Mouse (Mus musculus): ENCODE data around the gene Sugp1. TPM values are rescaled to one million over a fixed set of nuclear protein-coding genes. Genes with fewer than 3 reads are reported as not detected.
A peak's percentile ranks its signal among the peaks of the same experiment; 100 is the strongest.

Sugp1 gene
- polyA plus RNA-seq, 1 experiment from 2014 or later = 17.7 TPM

- WGBS = 0% methylated on average over 19 of the region's 26 CpGs
- peak; percentile 9; the same call in 1 of the 2 replicates for TF ChIP-seq CTCF (IDR thresholded peaks at IDR 0.05; ENCODE audit: low read depth)
- Histone ChIP-seq H3K4me1 (replicated peaks; ENCODE audit: control insufficient read depth, insufficient read depth, low read length) (no peaks in the 10 kb centered on the region), H3K36me3 (ENCODE audit: control insufficient read depth, insufficient read depth) (peaks cover 11% of the 10 kb centered on the region; the same call in 1 of the 2 replicates), H3K9me3 (ENCODE audit: control insufficient read depth) (no peaks in the 10 kb centered on the region), H3K4me3 (ENCODE audit: low read depth, low read length) (peak within 1 kb of the TSS; percentile 46), H3K27me3 (replicated peaks; ENCODE audit: control insufficient read depth, insufficient read depth, low read length) (peaks cover 65% of the 10 kb centered on the region), H3K4me2 (replicated peaks; ENCODE audit: low read depth) (peak within 1 kb of the TSS; percentile 71), H3K27ac (ENCODE audit: low read depth, low read length) (no peak within 1 kb of the TSS), H3K9ac (ENCODE audit: low read depth, low read length) (no peak within 1 kb of the TSS)
- ATAC-seq = no peak
These were observed 40.7 kb downstream of the Sugp1 start, which contains the start of gene Hapln4 for GRCm38 (mm10) chr8:70083285-70083684. Hapln4 (plus strand) TSS chr8:70083457.

- H3K9me3 ChIP-seq (ENCODE audit: control insufficient read depth) = no peaks in the 10 kb centered on the region
- H3K27ac ChIP-seq (ENCODE audit: low read depth, low read length) = no peak overlapping the region
- no peak; the same call in 1 of the 2 replicates for TF ChIP-seq CTCF (IDR thresholded peaks at IDR 0.05; ENCODE audit: low read depth)
- peaks cover 76% of the 10 kb centered on the region for H3K27me3 ChIP-seq (replicated peaks; ENCODE audit: control insufficient read depth, insufficient read depth, low read length)
- H3K4me1 ChIP-seq (replicated peaks; ENCODE audit: control insufficient read depth, insufficient read depth, low read length) = no peaks in the 10 kb centered on the region
- H3K36me3 ChIP-seq (ENCODE audit: control insufficient read depth, insufficient read depth) = peaks cover 2% of the 10 kb centered on the region; the same call in 1 of the 2 replicates
- ATAC-seq = no peak
- peak overlapping the region; percentile 46 for H3K4me3 ChIP-seq (ENCODE audit: low read depth, low read length)
- H3K9ac ChIP-seq (ENCODE audit: low read depth, low read length) = no peak overlapping the region
- 2% methylated on average over 61 of the region's 71 CpGs for WGBS
- H3K4me2 ChIP-seq (replicated peaks; ENCODE audit: low read depth) = peak overlapping the region; percentile 71
These were observed 41.8 kb downstream of the Sugp1 start for GRCm38 (mm10) chr8:70084191-70085065.

DNA sequence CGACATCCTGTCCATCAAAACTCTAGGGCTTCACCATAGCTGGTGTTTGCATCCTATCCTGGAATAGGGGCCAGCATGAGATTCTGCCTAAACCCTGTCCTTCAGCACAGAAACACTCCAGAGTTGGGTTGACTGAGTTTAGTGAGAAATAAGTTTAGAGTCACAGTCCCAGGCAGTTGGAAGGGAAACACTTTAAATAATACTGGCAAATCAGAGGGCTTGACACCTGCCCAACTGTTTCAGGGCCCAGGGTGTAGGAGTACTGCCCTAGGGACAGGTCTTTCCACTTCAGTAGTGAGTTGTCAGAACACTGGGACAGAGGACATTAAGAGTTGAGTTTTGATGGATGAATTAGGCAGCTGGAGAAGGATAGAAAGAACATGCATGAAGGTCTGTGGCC lies 43.5 kb downstream of the Sugp1 start:
- Histone ChIP-seq H3K4me1 (replicated peaks; ENCODE audit: control insufficient read depth, insufficient read depth, low read length) (no peaks in the 10 kb centered on the region), H3K27ac (ENCODE audit: low read depth, low read length) (no peak overlapping the region), H3K4me2 (replicated peaks; ENCODE audit: low read depth) (no peak overlapping the region), H3K9ac (ENCODE audit: low read depth, low read length) (no peak overlapping the region), H3K27me3 (replicated peaks; ENCODE audit: control insufficient read depth, insufficient read depth, low read length) (peaks cover 90% of the 10 kb centered on the region), H3K36me3 (ENCODE audit: control insufficient read depth, insufficient read depth) (no peaks in the 10 kb centered on the region), H3K4me3 (ENCODE audit: low read depth, low read length) (no peak overlapping the region), H3K9me3 (ENCODE audit: control insufficient read depth) (no peaks in the 10 kb centered on the region)
- TF ChIP-seq CTCF (IDR thresholded peaks at IDR 0.05; ENCODE audit: low read depth) = no peak
- WGBS = 42% methylated on average over 1 of the region's 1 CpGs
- no peak for ATAC-seq

DNA sequence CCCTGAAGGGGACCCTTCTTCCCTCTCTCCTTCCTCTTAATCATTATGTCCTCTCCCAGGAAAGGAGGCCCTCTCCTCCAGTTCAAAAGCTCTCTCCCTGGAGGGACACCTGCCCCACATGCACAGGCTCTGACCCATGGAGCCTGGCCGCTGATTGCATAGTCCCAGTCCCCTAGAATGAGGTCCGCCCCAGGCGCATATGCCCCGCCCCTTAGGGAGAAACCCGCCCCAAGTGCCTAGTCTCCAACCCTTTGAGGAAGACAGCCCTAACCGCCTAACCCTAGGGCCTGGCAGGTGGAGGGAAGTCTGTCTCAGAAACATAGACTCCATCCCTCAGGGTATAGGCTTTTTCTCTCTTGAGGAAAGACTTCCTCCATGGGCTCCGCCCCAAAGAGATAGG lies 44.6 kb downstream of the Sugp1 start:
- Histone ChIP-seq H3K4me2 (replicated peaks; ENCODE audit: low read depth) (no peak overlapping the region), H3K9me3 (ENCODE audit: control insufficient read depth) (no peaks in the 10 kb centered on the region), H3K27ac (ENCODE audit: low read depth, low read length) (no peak overlapping the region), H3K9ac (ENCODE audit: low read depth, low read length) (no peak overlapping the region), H3K36me3 (ENCODE audit: control insufficient read depth, insufficient read depth) (no peaks in the 10 kb centered on the region), H3K4me3 (ENCODE audit: low read depth, low read length) (no peak overlapping the region), H3K27me3 (replicated peaks; ENCODE audit: control insufficient read depth, insufficient read depth, low read length) (peaks cover 85% of the 10 kb centered on the region), H3K4me1 (replicated peaks; ENCODE audit: control insufficient read depth, insufficient read depth, low read length) (no peaks in the 10 kb centered on the region)
- TF ChIP-seq CTCF (IDR thresholded peaks at IDR 0.05; ENCODE audit: low read depth) = no peak
- ATAC-seq = no peak
- 6% methylated on average over 7 of the region's 7 CpGs for WGBS

GRCm38 (mm10) chr8:70087836-70088650 lies 45.4 kb downstream of the Sugp1 start:
- Histone ChIP-seq H3K4me2 (replicated peaks; ENCODE audit: low read depth) (peak overlapping the region; percentile 39), H3K9me3 (ENCODE audit: control insufficient read depth) (no peaks in the 10 kb centered on the region), H3K36me3 (ENCODE audit: control insufficient read depth, insufficient read depth) (no peaks in the 10 kb centered on the region), H3K27ac (ENCODE audit: low read depth, low read length) (no peak overlapping the region), H3K9ac (ENCODE audit: low read depth, low read length) (no peak overlapping the region), H3K4me3 (ENCODE audit: low read depth, low read length) (peak overlapping the region; percentile 27), H3K27me3 (replicated peaks; ENCODE audit: control insufficient read depth, insufficient read depth, low read length) (peaks cover 77% of the 10 kb centered on the region), H3K4me1 (replicated peaks; ENCODE audit: control insufficient read depth, insufficient read depth, low read length) (no peaks in the 10 kb centered on the region)
- 7% methylated on average over 56 of the region's 56 CpGs for WGBS
- TF ChIP-seq CTCF (IDR thresholded peaks at IDR 0.05; ENCODE audit: low read depth) = peak; percentile 79
- ATAC-seq = 0 out of 2 replicates have a peak, but pooled peaks have one; percentile 13
